Mouse (Mus musculus) midbrain, postnatal 0 days (tissue): ENCODE results near the gene Gm21958. TPM values are rescaled to one million over a fixed set of nuclear protein-coding genes. Genes with fewer than 3 reads are reported as not detected.

ENCODE experiments used
- ATAC-seq: fragments of 200-750 bp; cut with Nextera tagmentation; 2 replicates; pipeline ENCODE4 v1.8.0; 2017; ENCODE audit warnings: moderate number of reproducible peaks, mild to moderate bottlenecking, moderate TSS enrichment, moderate library complexity; ENCODE audit not compliant: low FRiP score
- DNase-seq: peaks from one replicate; pipeline ENCODE4 v3.0.0-alpha.2; 2015; ENCODE audit warnings: low spot score
- H3K27ac ChIP-seq: fragments of 300-500 bp; sonication (generic); 2 replicates; pipeline ENCODE4 v1.5.1; 2014; ENCODE audit warnings: low read depth, mild to moderate bottlenecking, low read length, mixed read lengths
- H3K27me3 ChIP-seq: fragments of 300-500 bp; sonication (generic); 2 replicates; pipeline ENCODE4 v1.6.1; 2014; ENCODE audit warnings: low read length, control low read depth, mixed read lengths; ENCODE audit not compliant: insufficient read depth
- H3K36me3 ChIP-seq: fragments of 300-500 bp; sonication (generic); 2 replicates; pipeline ENCODE4 v1.6.1; 2014; ENCODE audit warnings: low read length, control low read depth, mixed read lengths; ENCODE audit not compliant: insufficient read depth
- H3K4me1 ChIP-seq: fragments of 300-500 bp; sonication (generic); 2 replicates; pipeline ENCODE4 v1.6.1; 2014; ENCODE audit warnings: mild to moderate bottlenecking, control low read depth, antibody characterized with exemption, low read length, mixed read lengths; ENCODE audit not compliant: insufficient read depth
- H3K4me2 ChIP-seq: fragments of 300-500 bp; sonication (generic); 2 replicates; pipeline ENCODE4 v1.6.1; 2014; ENCODE audit warnings: low read depth, mild to moderate bottlenecking, low read length, mixed read lengths; ENCODE audit not compliant: poor library complexity, severe bottlenecking
- H3K4me3 ChIP-seq: fragments of 300-500 bp; sonication (generic); 2 replicates; pipeline ENCODE4 v1.5.1; 2014; ENCODE audit warnings: low read depth, mild to moderate bottlenecking, low read length, moderate library complexity
- H3K9ac ChIP-seq: fragments of 300-500 bp; sonication (generic); replicated peaks from 2 replicates; pipeline ENCODE4 v1.6.1; 2014; ENCODE audit warnings: mild to moderate bottlenecking, low read length, moderate library complexity, mixed read lengths; ENCODE audit not compliant: poor library complexity, severe bottlenecking
- H3K9me3 ChIP-seq: fragments of 300-500 bp; sonication (generic); 2 replicates; pipeline ENCODE4 v1.6.1; 2016; ENCODE audit warnings: low read length, control low read depth
- CTCF ChIP-seq: IDR thresholded peaks from 2 replicates; pipeline ENCODE4 v1.5.1; 2016; ENCODE audit warnings: antibody characterized with exemption, mild to moderate bottlenecking
- WGBS: fragments of 180-500 bp; shearing (Covaris S2); extraction: QIAGEN DNeasy Blood & Tissue Kit; methylation state at CpG from one replicate; pipeline ENCODE4 v1.1.7; 2014; 5-methylcytosine and 5-hydroxymethylcytosine counted together
- polyA plus RNA-seq: library from polyadenylated mRNA; unstranded; fragments of >200 nt; fragmentation: Nextera tagmentation; extraction: Ambion mirVana; gene quantifications from 2 replicates; pipeline ENCODE4 v1.2.1, GENCODE M21; 2015
- total RNA-seq: library from RNA; depleted of rRNA; stranded (reverse); fragments of >200 nt; gene quantifications from 2 replicates; pipeline ENCODE4 v1.2.3, GENCODE M21; 2014

Gm21958 gene
- total and polyA plus RNA-seq, 2 experiments from 2014 or later, result not detected

DNA sequence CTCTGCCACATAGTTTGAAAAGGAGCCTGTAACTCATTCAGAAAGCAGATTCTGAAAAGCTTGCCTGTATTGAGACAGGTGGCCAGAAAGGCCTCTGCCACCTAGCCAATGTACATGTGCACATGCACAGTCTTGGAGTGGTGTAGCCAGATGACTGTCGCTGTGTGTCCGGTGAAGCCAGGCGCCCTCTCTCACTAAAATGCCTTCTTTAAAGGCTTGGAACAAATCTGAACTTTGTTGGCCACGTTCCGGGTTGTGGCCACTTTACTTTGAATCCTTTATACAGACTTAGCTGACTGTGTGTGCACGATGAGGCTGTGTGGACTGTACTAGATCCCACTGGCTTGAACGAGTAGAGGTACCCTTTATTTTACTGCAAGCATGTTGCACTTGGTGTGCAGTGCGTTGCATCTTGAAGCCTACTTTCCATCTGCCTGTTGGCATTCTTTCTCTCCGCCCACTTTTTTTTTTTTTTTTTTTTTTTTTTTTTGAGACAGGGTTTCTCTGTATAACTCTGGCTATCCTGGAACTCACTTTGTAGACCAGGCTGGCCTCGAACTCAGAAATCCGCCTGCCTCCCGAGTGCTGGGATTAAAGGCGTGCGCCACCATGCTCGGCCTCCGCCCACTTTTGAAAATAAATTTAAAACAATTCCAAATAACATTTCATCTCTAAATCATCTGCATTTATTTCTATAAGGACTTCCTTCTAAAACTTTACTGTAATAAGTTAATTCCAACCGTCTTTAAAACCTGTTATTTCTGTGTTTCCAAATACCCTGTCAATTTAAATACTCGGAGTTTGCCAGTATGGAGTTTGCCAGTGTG, 22.2 kb upstream of the Gm21958 start:
- H3K27me3 ChIP-seq, result no peaks in the 10 kb centered on the region
- H3K9me3 ChIP-seq, result no peaks in the 10 kb centered on the region
- H3K4me1 ChIP-seq, result 0 out of 2 replicates have a peak, but pooled peaks cover 4% of the 10 kb centered on the region
- peak overlapping the region; percentile 79 for H3K4me2 ChIP-seq
- H3K36me3 ChIP-seq, result peaks cover 19% of the 10 kb centered on the region
- H3K9ac ChIP-seq, result peak overlapping the region; percentile 84
- WGBS, result 53% methylated on average over 18 of the region's 18 CpGs
- TF ChIP-seq CTCF, result no peak
- peak overlapping the region; percentile 88 for H3K4me3 ChIP-seq
- ATAC-seq (no peak), DNase-seq (peak; percentile 37)
- peak overlapping the region; percentile 97 for H3K27ac ChIP-seq

DNA sequence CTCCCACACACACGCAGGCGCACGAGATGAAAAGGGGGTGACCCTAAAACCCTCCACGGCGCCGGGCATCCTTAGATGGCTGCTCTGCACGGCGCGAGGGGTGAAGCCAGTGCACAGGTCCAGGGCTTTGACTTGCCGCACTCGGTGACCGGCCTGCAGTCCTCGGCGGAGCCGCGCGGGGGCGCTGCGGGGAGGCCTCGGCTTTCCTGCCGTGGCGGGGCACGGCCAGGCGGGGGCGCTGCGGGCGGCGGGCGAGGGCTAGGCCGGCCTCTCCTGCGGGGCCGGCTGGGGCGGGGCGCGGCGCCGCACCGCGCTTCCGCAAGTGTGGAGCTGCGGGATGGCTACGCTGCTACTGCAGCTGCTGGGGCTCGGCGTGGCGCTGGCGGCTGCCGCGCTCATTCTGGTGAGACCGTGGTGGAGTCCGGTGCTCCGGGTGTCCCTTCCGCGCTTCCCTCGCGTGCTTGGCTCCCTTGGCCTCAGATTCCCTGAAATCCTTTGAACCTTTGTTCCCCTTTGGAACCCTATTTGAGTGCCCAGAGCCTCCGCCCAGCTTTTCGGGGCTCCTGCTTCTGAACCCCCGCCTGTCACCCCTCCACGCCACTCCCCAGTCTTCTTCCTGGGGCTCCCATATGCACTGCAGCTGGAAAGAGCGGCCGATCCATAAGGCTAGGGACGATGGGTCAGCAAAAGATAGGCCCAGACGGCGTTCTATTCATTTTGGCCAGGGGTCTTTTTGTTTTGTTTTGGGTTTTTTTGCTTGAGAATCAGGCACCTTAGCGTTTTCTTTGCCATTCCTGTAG, 21.3 kb upstream of the Gm21958 start, which contains the start of the genes Exosc8 and Alg5:
TSS of gene Exosc8 (minus strand) at position 147 of the 800 bp plus-strand sequence.
TSS of gene Alg5 (plus strand) at position 293 of the 800 bp plus-strand sequence.
- Histone ChIP-seq H3K4me2 (peak within 1 kb of the TSS; percentile 79), H3K9me3 (no peaks in the 10 kb centered on the region), H3K27me3 (no peaks in the 10 kb centered on the region), H3K36me3 (peaks cover 21% of the 10 kb centered on the region), H3K4me3 (peak within 1 kb of the TSS; percentile 88), H3K9ac (peak within 1 kb of the TSS; percentile 84), H3K27ac (peak within 1 kb of the TSS; percentile 97), H3K4me1 (0 out of 2 replicates have a peak, but pooled peaks cover 4% of the 10 kb centered on the region)
- peak; percentile 86 for TF ChIP-seq CTCF
- ATAC-seq, result peak; percentile 92
- WGBS, result under 1% methylated on average over 62 of the region's 65 CpGs
- DNase-seq, result peak; percentile 78

DNA sequence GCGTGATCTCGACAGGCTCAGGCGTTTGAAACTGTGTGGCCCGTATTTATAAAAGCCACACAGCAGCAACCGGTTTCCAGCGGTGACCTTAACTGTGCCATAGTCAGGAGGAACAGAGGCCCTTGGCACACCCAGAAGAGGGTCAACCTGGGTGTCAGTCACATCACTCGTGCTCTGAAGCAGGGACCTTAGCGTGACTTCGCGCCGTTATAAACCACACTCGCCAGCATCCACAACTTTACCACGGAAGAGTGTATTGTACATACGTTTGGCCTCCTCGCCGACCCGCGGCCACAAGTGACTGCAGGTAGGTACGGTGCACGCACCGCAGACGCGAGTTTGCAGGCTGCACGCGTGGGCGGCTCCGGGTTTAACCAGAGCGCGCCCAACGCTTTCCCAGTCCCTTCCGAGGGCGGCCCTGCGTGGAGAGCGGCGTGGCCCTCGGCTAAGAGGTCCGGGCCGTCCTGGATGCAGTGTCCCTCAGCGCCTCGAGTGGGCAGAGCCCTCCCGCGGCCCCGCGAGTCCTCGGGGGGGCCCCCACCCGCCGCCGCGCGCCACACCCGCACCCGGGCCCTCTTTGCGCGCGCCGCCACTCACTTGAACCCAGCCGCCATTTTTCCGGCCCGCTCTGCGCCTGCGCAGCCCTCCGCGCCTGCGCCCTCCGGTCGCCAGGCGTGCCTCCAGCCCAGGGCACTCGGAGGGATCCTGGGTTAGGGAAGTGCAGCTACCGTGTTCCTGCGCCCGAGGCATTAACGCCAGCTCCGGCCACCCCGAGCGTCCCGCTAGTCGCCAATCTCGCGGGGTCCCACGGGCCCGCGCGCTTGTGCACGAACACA, 20.5 kb upstream of the Gm21958 start:
- peak overlapping the region; percentile 97 for H3K27ac ChIP-seq
- 0 out of 2 replicates have a peak, but pooled peaks cover 4% of the 10 kb centered on the region for H3K4me1 ChIP-seq
- no peak for TF ChIP-seq CTCF
- peak overlapping the region; percentile 79 for H3K4me2 ChIP-seq
- peaks cover 27% of the 10 kb centered on the region for H3K36me3 ChIP-seq
- no peaks in the 10 kb centered on the region for H3K27me3 ChIP-seq
- H3K4me3 ChIP-seq, result peak overlapping the region; percentile 88
- H3K9ac ChIP-seq, result peak overlapping the region; percentile 84
- DNase-seq, result peak; percentile 92
- ATAC-seq, result peak; percentile 94
- under 1% methylated on average over 64 of the region's 84 CpGs for WGBS
- no peaks in the 10 kb centered on the region for H3K9me3 ChIP-seq

DNA sequence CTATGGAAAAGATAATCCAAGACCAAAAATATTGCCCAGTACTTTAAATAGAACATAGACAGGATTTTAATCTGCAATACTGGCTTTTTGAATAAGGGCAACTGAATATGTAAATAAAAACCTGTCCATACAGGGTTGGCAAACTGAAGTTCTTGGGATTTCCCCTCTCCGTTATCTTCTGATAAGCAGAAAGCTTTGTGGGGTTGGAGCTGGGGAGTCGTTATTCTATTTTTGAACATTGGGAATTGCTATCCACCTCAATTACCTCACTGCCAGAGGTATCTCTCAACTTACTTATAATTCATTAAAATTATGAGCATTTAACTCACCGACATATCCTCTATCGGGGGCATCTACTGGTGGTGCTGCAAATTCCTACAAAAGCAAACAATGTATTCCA, 18.2 kb upstream of the Gm21958 start:
- peaks cover 41% of the 10 kb centered on the region for H3K36me3 ChIP-seq
- no peaks in the 10 kb centered on the region for H3K9me3 ChIP-seq
- DNase-seq (no peak), ATAC-seq (no peak)
- 92% methylated on average over 4 of the region's 4 CpGs for WGBS
- no peak for TF ChIP-seq CTCF
- H3K9ac ChIP-seq, result no peak overlapping the region
- no peak overlapping the region for H3K4me2 ChIP-seq
- H3K27me3 ChIP-seq, result no peaks in the 10 kb centered on the region
- H3K4me1 ChIP-seq, result 0 out of 2 replicates have a peak, but pooled peaks cover 4% of the 10 kb centered on the region
- no peak overlapping the region for H3K4me3 ChIP-seq
- H3K27ac ChIP-seq, result no peak overlapping the region

DNA sequence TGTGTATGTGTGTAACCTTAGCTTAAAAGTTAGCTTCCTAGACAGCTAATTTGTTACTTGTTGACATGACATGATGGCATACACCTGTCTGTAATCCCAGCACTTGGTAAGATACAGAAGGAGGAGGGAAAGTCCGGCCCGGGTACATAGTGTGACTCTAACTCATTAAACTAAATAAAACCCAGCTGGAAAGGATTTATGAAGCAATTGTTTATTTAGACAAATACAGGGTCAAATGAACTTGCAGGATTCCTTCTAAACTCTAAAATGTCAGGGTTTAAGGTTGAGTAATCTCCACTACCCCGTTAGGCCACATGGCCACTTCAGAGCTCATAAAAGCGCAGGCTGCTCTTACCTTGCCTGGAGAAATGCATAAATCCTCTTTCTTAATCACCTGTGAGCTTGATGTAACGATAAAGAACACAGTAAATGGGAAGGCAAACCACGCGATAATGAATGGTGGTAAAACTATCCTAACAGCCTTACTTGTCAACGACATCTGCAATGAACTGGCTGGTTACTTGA, 17.5 kb upstream of the Gm21958 start:
- TF ChIP-seq CTCF, result no peak
- no peak for DNase-seq
- 89% methylated on average over 8 of the region's 8 CpGs for WGBS
- Histone ChIP-seq H3K27me3 (no peaks in the 10 kb centered on the region), H3K4me3 (no peak overlapping the region), H3K4me2 (no peak overlapping the region), H3K4me1 (0 out of 2 replicates have a peak, but pooled peaks cover 4% of the 10 kb centered on the region), H3K36me3 (peaks cover 48% of the 10 kb centered on the region), H3K9ac (no peak overlapping the region), H3K9me3 (no peaks in the 10 kb centered on the region), H3K27ac (no peak overlapping the region)
- no peak for ATAC-seq
